Mouse (Mus musculus): ENCODE measurements at regions not wholly inside any gene's neighbourhood (a gene's known extent, or its start where the extent isn't known, plus 50 kb on each side); places are given as distances from the start of the nearest gene placed in this dataset.
"Not testable (repeated sequence)": the region's sequence is repeated elsewhere in the genome, so short reads cannot be mapped to it uniquely, and the experiment has no call there.

DNA sequence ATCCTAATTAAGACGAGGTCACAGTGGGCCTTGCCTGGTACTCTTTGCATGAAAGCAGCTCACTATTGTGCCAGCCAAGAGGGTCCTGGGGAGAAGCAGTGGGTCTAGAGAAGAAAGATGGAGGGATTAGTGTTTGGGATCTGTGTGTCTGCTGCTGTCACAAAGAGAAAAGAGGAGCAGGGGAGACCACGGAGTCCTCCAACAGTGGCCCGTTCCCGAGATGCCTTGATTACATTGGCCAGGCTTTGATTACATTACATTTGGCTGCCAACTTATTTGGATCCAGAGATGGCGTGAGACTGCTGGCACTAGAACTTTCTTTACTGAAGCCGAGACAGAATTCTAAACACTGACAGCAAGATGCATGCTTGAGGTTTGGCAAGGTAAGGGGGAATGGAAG is 78.4 kb upstream of the Slc1a3 start:
- H3K9ac ChIP-seq (replicated peaks) = no peak overlapping the region
- H3K9me3 ChIP-seq = no peaks in the 10 kb centered on the region
- H3K4me1 ChIP-seq = peaks cover 9% of the 10 kb centered on the region; the same call in 1 of the 2 replicates
- H3K27ac ChIP-seq (replicated peaks) = no peak overlapping the region
- ATAC-seq (ENCODE audit: low FRiP score, low read depth) = no peak
- H3K4me2 ChIP-seq (replicated peaks) = no peak overlapping the region
- H3K27me3 ChIP-seq = no peaks in the 10 kb centered on the region
- H3K4me3 ChIP-seq = no peak overlapping the region
- WGBS = 36% methylated on average over 6 of the region's 6 CpGs
- H3K36me3 ChIP-seq = no peaks in the 10 kb centered on the region

DNA sequence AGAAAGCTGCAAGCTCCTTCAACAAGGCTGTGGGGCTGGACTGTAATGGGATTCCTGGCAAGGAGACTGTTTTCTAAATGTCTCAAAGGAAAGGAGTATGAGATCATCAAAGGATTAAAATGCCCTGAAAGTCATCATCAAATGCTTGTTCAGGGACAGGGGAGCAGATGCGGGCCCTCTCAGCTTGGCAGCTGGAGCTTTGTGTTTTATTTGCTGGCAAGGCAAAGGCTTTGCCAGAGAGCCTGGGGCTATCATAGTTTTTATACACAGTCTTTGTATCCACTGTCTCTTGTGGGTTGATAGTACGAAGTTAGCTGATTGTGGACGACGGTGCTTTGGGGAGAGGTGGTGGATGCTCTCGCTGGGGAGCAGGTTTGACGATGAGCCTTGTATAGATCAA is 75.0 kb upstream of the Slc1a3 start:
- Histone ChIP-seq H3K27me3 (no peaks in the 10 kb centered on the region), H3K9ac (replicated peaks) (no peak overlapping the region), H3K4me2 (replicated peaks) (no peak overlapping the region), H3K4me1 (peaks cover 18% of the 10 kb centered on the region), H3K36me3 (no peaks in the 10 kb centered on the region), H3K27ac (replicated peaks) (no peak overlapping the region; the same call in 1 of the 2 replicates), H3K9me3 (no peaks in the 10 kb centered on the region), H3K4me3 (no peak overlapping the region)
- WGBS = 67% methylated on average over 6 of the region's 6 CpGs
- 0 out of 2 replicates have a peak, but pooled peaks have one; percentile 17 for ATAC-seq (ENCODE audit: low FRiP score, low read depth)

DNA sequence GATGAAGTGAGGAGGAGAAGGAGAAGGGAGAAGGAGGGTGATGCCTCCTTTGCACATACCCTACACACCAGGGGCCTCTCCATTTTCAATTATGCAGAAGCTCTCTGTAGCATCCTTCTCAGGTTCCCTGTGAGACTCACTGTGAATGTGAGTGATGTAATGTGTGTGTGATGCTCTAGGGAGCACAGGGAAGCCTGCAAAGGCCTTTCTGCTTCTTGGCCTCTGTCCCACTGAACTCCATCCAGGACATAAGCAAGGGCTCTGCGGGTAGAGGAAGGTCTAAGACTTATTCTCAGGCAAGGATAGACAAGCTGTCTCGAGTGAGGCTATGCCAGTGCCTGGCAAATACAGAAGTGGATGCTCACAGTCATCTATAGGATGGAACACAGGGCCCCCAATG is 73.0 kb upstream of the Slc1a3 start:
- peaks cover 15% of the 10 kb centered on the region; the same call in 1 of the 2 replicates for H3K4me1 ChIP-seq
- H3K4me2 ChIP-seq (replicated peaks) = no peak overlapping the region
- H3K27me3 ChIP-seq = no peaks in the 10 kb centered on the region
- no peak overlapping the region for H3K27ac ChIP-seq (replicated peaks)
- WGBS = 86% methylated on average over 2 of the region's 2 CpGs
- ATAC-seq (ENCODE audit: low FRiP score, low read depth) = no peak
- no peaks in the 10 kb centered on the region for H3K36me3 ChIP-seq
- no peak overlapping the region for H3K9ac ChIP-seq (replicated peaks)
- no peaks in the 10 kb centered on the region for H3K9me3 ChIP-seq
- no peak overlapping the region for H3K4me3 ChIP-seq

DNA sequence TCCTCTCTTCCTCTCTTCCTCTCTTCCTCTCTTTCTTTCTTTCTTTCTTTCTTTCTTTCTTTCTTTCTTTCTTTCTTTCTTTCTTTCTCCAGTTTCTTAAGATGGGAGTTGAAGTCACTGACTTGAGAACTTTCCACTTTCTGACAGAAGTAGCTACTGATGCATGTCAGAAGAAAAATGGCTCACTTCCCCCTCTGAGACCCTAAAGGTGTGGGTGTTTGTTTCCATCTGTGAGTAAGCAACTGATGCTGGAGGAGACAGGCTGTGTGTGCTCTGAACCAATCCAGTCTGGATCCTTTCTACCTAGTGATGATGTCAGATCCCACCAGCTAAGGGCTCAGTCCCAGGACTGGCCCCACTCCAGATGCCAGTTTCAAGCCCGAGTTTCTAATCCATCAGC is 72.5 kb upstream of the Slc1a3 start:
- H3K27ac ChIP-seq (replicated peaks) = no peak overlapping the region
- H3K36me3 ChIP-seq = no peaks in the 10 kb centered on the region
- H3K27me3 ChIP-seq = no peaks in the 10 kb centered on the region
- WGBS = 67% methylated on average over 1 of the region's 1 CpGs
- H3K9ac ChIP-seq (replicated peaks) = no peak overlapping the region
- no peak for ATAC-seq (ENCODE audit: low FRiP score, low read depth)
- peaks cover 15% of the 10 kb centered on the region; the same call in 1 of the 2 replicates for H3K4me1 ChIP-seq
- H3K9me3 ChIP-seq = no peaks in the 10 kb centered on the region
- no peak overlapping the region for H3K4me3 ChIP-seq
- no peak overlapping the region for H3K4me2 ChIP-seq (replicated peaks)

DNA sequence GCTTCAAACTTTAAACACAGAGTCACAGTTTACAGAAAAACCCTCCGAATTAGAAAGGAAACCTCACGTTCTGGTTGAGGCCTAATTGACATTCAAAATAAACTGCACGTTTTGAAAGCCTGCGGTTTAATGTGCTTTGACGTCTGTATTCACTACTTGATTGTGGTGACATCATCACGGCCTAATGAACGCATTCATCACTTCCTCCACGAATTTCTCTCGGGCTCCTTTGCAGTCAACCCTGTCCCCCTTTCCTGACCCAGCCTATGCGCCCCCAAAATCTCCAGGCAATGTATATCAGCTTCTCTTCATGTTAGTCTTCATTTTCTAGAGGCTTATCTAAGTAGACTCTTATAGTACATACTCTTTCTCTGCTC is 71.6 kb upstream of the Slc1a3 start:
- Histone ChIP-seq H3K9me3 (no peaks in the 10 kb centered on the region), H3K36me3 (no peaks in the 10 kb centered on the region), H3K4me3 (no peak overlapping the region), H3K9ac (replicated peaks) (no peak overlapping the region), H3K4me1 (peaks cover 15% of the 10 kb centered on the region; the same call in 1 of the 2 replicates), H3K27ac (replicated peaks) (no peak overlapping the region; the same call in 1 of the 2 replicates), H3K27me3 (no peaks in the 10 kb centered on the region), H3K4me2 (replicated peaks) (no peak overlapping the region)
- WGBS = 52% methylated on average over 10 of the region's 10 CpGs
- ATAC-seq (ENCODE audit: low FRiP score, low read depth) = peak; percentile 27; the same call in 1 of the 2 replicates

DNA sequence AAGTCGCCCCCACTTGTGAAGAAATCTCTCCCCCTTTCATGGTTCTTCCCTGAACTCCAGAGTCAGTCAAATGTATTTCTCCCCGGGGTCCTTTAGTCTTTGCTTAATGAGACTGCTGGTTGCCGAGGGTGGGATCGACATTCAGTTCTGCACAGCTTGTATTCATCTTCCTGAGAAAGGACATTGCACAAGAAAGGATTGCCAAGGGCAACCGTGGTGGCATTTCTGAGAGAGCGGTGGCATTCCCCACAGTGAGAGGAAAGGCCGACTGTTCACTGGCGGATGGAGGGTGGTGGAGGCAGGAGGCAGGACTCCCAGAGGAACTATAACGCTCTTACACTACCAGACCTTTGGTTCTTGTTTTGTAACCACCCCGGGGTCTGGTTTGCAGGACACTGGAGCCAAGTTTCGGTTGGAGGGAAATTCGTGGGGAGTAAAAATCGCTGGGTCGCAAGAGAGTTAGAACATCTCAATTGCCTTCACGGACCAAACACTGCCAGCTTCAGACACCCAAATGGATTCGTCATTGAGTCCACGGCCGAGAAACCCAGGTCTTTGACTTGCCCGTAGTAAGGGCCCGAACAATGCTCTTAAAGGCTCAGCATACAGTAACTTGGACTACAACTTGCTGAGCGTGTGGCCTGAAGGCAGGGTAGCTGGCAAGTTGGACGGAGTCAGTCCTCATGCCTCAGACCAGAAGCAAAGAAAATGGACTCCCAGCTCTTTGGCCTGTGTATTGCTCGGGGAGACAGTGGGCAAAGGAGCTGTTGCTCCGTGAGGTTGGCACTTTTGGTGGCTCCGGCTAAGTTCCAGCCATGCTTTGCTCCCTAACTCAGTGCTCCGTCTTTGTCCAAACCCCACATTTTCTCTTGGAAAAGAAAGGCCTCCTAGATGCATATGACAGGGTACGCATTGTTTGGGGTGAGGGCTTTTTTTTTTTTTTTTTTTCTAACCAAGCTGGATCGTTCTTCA is 70.9 kb upstream of the Slc1a3 start:
- WGBS = 57% methylated on average over 28 of the region's 28 CpGs
- H3K4me2 ChIP-seq (replicated peaks) = no peak overlapping the region
- H3K9me3 ChIP-seq = no peaks in the 10 kb centered on the region
- H3K27me3 ChIP-seq = no peaks in the 10 kb centered on the region
- peaks cover 15% of the 10 kb centered on the region; the same call in 1 of the 2 replicates for H3K4me1 ChIP-seq
- no peak overlapping the region for H3K4me3 ChIP-seq
- H3K27ac ChIP-seq (replicated peaks) = peak overlapping the region; percentile 74
- peak; percentile 78 for ATAC-seq (ENCODE audit: low FRiP score, low read depth)
- no peak overlapping the region for H3K9ac ChIP-seq (replicated peaks)
- no peaks in the 10 kb centered on the region for H3K36me3 ChIP-seq

DNA sequence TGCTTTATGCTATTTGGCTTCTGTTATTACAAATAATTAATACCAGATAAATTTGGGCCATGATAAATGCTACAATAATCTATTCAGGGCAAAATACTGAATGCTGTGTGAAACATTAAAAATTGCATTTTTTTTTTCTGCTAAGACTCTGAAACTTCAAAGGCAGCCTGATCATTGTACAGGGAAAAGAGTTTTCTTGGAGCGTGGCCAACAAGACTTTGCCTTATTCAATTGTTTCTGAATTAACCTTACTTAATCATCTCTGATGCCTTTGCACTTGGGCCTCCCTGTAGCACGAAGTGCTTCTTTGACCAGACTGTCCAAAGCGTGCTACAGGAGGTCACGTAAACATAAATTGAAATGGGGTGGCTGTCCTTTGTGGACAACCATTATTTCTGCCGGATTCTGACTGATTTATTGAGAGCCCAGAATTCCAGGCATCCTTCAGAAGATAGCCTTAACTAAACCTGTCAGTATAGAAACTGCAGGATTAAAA is 69.9 kb upstream of the Slc1a3 start:
- Histone ChIP-seq H3K36me3 (no peaks in the 10 kb centered on the region), H3K9ac (replicated peaks) (no peak overlapping the region), H3K4me1 (peaks cover 12% of the 10 kb centered on the region; the same call in 1 of the 2 replicates), H3K4me3 (no peak overlapping the region), H3K9me3 (no peaks in the 10 kb centered on the region), H3K4me2 (replicated peaks) (no peak overlapping the region), H3K27me3 (no peaks in the 10 kb centered on the region), H3K27ac (replicated peaks) (peak overlapping the region; percentile 67)
- WGBS = 66% methylated on average over 5 of the region's 5 CpGs
- ATAC-seq (ENCODE audit: low FRiP score, low read depth) = no peak

DNA sequence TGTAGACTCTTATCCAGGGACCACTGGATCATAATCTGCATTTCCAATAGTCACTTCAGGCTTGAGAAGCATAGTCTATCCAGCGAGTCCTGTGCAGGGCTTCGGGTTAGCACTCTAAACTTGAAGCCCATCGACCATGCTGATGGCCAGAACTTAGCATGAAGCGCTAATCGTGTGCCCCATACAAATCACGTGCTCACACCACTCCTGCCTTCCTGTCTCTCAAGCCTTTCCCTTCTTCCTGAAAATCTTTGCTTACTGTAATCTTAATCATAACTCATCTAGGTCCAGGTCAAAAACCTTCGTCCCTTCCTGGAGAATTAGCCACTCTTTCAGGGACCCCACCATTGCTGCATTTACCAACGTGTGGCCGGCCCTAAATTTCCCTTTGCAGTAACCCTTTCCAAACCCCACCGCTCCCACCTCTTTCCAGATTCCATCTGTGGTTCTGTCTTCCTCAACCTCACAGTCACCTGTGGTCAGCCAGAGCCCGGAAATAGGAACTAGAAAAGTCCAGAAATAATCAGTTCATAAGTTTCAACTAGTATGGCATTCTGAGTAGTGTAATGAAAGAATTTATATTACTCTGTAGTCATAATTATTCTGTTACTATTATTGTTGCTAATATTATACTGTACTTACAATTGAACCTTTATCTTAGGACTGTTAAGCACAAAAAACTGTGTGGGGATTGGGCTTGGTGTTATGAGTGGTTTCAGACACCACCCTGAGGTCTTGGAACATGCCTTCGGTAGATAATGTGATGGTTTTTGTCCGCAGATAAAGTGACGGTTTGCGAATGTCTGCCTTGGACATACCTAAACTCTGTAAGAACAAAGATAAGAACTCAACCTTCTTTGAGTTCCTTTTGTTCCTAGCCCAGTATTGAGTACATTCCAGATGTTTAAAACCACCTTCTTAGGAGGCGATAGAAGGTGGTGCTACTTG is 57.3 kb upstream of the Slc1a3 start:
- H3K27me3 ChIP-seq = no peaks in the 10 kb centered on the region
- ATAC-seq (ENCODE audit: low FRiP score, low read depth) = no peak
- H3K9ac ChIP-seq (replicated peaks) = no peak overlapping the region
- no peak overlapping the region for H3K4me3 ChIP-seq
- H3K27ac ChIP-seq (replicated peaks) = no peak overlapping the region
- 95% methylated on average over 16 of the region's 16 CpGs for WGBS
- H3K9me3 ChIP-seq = no peaks in the 10 kb centered on the region
- H3K36me3 ChIP-seq = no peaks in the 10 kb centered on the region
- no peak overlapping the region for H3K4me2 ChIP-seq (replicated peaks)
- H3K4me1 ChIP-seq = no peaks in the 10 kb centered on the region

DNA sequence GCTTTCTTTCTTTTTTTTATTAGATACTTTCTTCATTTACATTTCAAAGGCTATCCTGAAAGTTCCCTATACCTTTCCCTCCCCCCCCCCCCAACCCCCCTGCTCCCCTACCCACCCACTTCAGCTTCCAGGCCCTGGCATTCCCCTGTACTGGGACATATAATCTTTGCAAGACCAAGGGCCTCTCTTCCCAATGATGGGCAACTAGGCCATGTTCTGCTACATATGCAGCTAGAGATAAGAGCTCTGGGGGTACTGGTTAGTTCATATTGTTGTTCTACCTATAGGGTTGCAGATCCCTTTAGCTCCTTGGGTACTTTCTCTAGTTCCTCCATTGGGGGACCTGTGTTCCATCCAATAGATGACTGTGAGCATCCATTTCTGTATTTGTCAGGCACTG is 55.6 kb upstream of the Slc1a3 start:
- not testable (repeated sequence) for H3K9ac ChIP-seq (replicated peaks); H3K4me1 ChIP-seq; H3K4me3 ChIP-seq; H3K4me2 ChIP-seq (replicated peaks); ATAC-seq (ENCODE audit: low FRiP score, low read depth); H3K27me3 ChIP-seq; H3K36me3 ChIP-seq; H3K27ac ChIP-seq (replicated peaks); H3K9me3 ChIP-seq

DNA sequence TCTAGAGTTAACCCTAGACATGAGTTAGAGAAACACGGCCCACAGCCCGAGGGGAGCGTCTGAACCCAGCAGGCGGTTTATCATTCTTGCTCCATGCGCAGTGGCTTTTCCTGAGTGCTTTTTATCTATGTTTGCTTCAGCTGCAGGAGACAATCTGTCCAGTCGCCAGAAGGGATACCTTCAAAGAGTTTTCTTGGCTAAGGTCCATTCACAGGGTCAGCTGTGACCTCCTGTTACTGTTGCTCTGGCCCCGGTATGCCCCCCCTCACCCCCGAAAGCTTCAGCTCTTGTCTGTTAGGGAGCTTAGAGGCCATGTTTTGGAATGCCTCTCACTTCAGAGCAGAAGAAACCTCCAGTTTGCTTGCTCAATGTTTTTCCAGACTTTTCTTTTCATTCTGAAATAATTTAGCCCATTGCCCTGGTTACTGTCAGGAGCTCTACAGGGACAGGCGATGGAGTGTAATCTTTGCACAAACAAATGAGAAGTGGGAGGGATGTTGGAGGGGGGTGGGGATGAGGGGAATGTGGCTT is 51.2 kb upstream of the Slc1a3 start:
- no peak overlapping the region for H3K9ac ChIP-seq (replicated peaks)
- no peaks in the 10 kb centered on the region for H3K36me3 ChIP-seq
- H3K9me3 ChIP-seq = no peaks in the 10 kb centered on the region
- H3K4me1 ChIP-seq = 0 out of 2 replicates have a peak, but pooled peaks cover 2% of the 10 kb centered on the region
- no peak overlapping the region for H3K27ac ChIP-seq (replicated peaks)
- 53% methylated on average over 9 of the region's 9 CpGs for WGBS
- no peaks in the 10 kb centered on the region for H3K27me3 ChIP-seq
- H3K4me3 ChIP-seq = no peak overlapping the region
- no peak overlapping the region for H3K4me2 ChIP-seq (replicated peaks)
- ATAC-seq (ENCODE audit: low FRiP score, low read depth) = no peak

DNA sequence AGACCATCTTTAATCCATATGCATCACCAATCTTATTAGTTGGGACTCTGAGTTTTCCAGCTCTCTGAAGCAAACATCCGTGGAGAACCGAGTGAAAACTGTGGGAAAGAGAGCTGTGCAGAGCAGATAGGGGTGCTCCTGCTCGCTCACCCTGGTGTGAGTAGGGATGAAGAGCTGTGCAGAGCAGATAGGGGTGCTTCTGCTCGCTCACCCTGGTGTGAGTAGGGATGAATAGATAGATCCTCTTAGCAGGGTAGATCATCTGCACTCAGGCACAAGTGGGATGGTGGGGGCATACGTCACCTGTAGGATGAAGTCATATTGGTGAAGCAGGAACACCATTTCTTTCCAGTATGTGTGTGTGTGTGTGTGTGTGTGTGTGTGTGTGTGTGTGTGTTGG is 50.6 kb upstream of the Slc1a3 start:
- no peak overlapping the region for H3K4me2 ChIP-seq (replicated peaks)
- H3K4me1 ChIP-seq = 0 out of 2 replicates have a peak, but pooled peaks cover 2% of the 10 kb centered on the region
- no peaks in the 10 kb centered on the region for H3K9me3 ChIP-seq
- 86% methylated on average over 5 of the region's 5 CpGs for WGBS
- no peak overlapping the region for H3K9ac ChIP-seq (replicated peaks)
- no peak overlapping the region for H3K4me3 ChIP-seq
- no peaks in the 10 kb centered on the region for H3K36me3 ChIP-seq
- no peak overlapping the region for H3K27ac ChIP-seq (replicated peaks)
- no peaks in the 10 kb centered on the region for H3K27me3 ChIP-seq
- ATAC-seq (ENCODE audit: low FRiP score, low read depth) = no peak

Data from midbrain, embryonic 12.5 days (tissue).